Mouse (Mus musculus): ENCODE data around the gene Crb2.

Gene Crb2

GRCm38 (mm10) chr2:37767080-37767547 is 8.9 kb upstream of the Crb2 start:
- no peak for DNase-seq (ENCODE audit: low spot score)

- no peak for DNase-seq (ENCODE audit: low spot score)
Observed at GRCm38 (mm10) chr2:37767739-37768138, 8.3 kb upstream of the Crb2 start.

GRCm38 (mm10) chr2:37768903-37769302 is 7.1 kb upstream of the Crb2 start:
- DNase-seq (ENCODE audit: low spot score): no peak

- no peak for DNase-seq (ENCODE audit: low spot score)
Observed at GRCm38 (mm10) chr2:37769793-37770192, 6.3 kb upstream of the Crb2 start.

GRCm38 (mm10) chr2:37771618-37772285 is 4.3 kb upstream of the Crb2 start:
- peak; percentile 85 for DNase-seq (ENCODE audit: low spot score)

- no peak for DNase-seq (ENCODE audit: low spot score)
Observed at GRCm38 (mm10) chr2:37774571-37774970, 1.5 kb upstream of the Crb2 start.

GRCm38 (mm10) chr2:37776611-37777411 is 762 bp downstream of the Crb2 start:
- DNase-seq (ENCODE audit: low spot score): no peak

GRCm38 (mm10) chr2:37777958-37778720 is 2.1 kb downstream of the Crb2 start:
- no peak for DNase-seq (ENCODE audit: low spot score)

- DNase-seq (ENCODE audit: low spot score): peak; percentile 50
Observed at GRCm38 (mm10) chr2:37780270-37780929, 4.4 kb downstream of the Crb2 start.

- DNase-seq (ENCODE audit: low spot score): no peak
Observed at GRCm38 (mm10) chr2:37781421-37781820, 5.4 kb downstream of the Crb2 start.

- DNase-seq (ENCODE audit: low spot score): no peak
Observed at GRCm38 (mm10) chr2:37782002-37782401, 6.0 kb downstream of the Crb2 start.

GRCm38 (mm10) chr2:37784473-37784872 is 8.4 kb downstream of the Crb2 start:
- DNase-seq (ENCODE audit: low spot score): no peak

- DNase-seq (ENCODE audit: low spot score): no peak
Observed at GRCm38 (mm10) chr2:37786461-37786860, 10.4 kb downstream of the Crb2 start.

GRCm38 (mm10) chr2:37788176-37788962 is 12.3 kb downstream of the Crb2 start:
- no peak for DNase-seq (ENCODE audit: low spot score)

GRCm38 (mm10) chr2:37789029-37789428 is 13.0 kb downstream of the Crb2 start:
- DNase-seq (ENCODE audit: low spot score): no peak

GRCm38 (mm10) chr2:37789995-37790394 is 13.9 kb downstream of the Crb2 start:
- no peak for DNase-seq (ENCODE audit: low spot score)

- no peak for DNase-seq (ENCODE audit: low spot score)
Observed at GRCm38 (mm10) chr2:37790738-37791137, 14.7 kb downstream of the Crb2 start.

- no peak for DNase-seq (ENCODE audit: low spot score)
Observed at GRCm38 (mm10) chr2:37791340-37791739, 15.3 kb downstream of the Crb2 start.

- DNase-seq (ENCODE audit: low spot score): no peak
Observed at GRCm38 (mm10) chr2:37796021-37796420, 20.0 kb downstream of the Crb2 start.

GRCm38 (mm10) chr2:37797046-37797445 is 21.0 kb downstream of the Crb2 start:
- no peak for DNase-seq (ENCODE audit: low spot score)

- no peak for DNase-seq (ENCODE audit: low spot score)
Observed at GRCm38 (mm10) chr2:37799137-37799536, 23.1 kb downstream of the Crb2 start.

Data from lung, postnatal 25 days (tissue).